Mouse (Mus musculus) kidney, postnatal 0 days (tissue): Measurements from ENCODE around the gene Igf2bp3. TPM values are rescaled to one million over a fixed set of nuclear protein-coding genes. Genes with fewer than 3 reads are reported as not detected.

Experiments used
- ATAC-seq: fragments of 200-750 bp; cut with Nextera tagmentation; replicated peaks from 2 replicates; pipeline ENCODE4 v1.8.0; 2017; ENCODE audit warnings: low read depth, moderate number of reproducible peaks, moderate TSS enrichment, moderate library complexity; ENCODE audit not compliant: low FRiP score
- DNase-seq: peaks from one replicate; pipeline ENCODE4 v3.0.0-alpha.2; 2016; ENCODE audit warnings: low spot score
- H3K27ac ChIP-seq: fragments of 300-500 bp; sonication (generic); 2 replicates; pipeline ENCODE4 v1.5.1; 2014; ENCODE audit warnings: mild to moderate bottlenecking
- H3K27me3 ChIP-seq: fragments of 300-500 bp; sonication (generic); 2 replicates; pipeline ENCODE4 v1.6.1; 2014; ENCODE audit warnings: low read length, mixed read lengths; ENCODE audit not compliant: insufficient read depth
- H3K36me3 ChIP-seq: fragments of 300-500 bp; sonication (generic); 2 replicates; pipeline ENCODE4 v1.6.1; 2014; ENCODE audit warnings: low read length, mixed read lengths; ENCODE audit not compliant: insufficient read depth
- H3K4me1 ChIP-seq: fragments of 300-500 bp; sonication (generic); replicated peaks from 2 replicates; pipeline ENCODE4 v1.6.1; 2014; ENCODE audit warnings: antibody characterized with exemption, low read length, mixed read lengths; ENCODE audit not compliant: insufficient read depth
- H3K4me2 ChIP-seq: fragments of 300-500 bp; sonication (generic); 2 replicates; pipeline ENCODE4 v1.6.1; 2014; ENCODE audit warnings: mild to moderate bottlenecking, low read length, moderate library complexity, mixed read lengths
- H3K4me3 ChIP-seq: fragments of 300-500 bp; sonication (generic); replicated peaks from 2 replicates; pipeline ENCODE4 v1.5.1; 2014; ENCODE audit warnings: low read depth, low read length
- H3K9ac ChIP-seq: fragments of 300-500 bp; sonication (generic); 2 replicates; pipeline ENCODE4 v1.6.1; 2014; ENCODE audit warnings: low read depth, low read length
- H3K9me3 ChIP-seq: fragments of 300-500 bp; sonication (generic); replicated peaks from 2 replicates; pipeline ENCODE4 v1.6.1; 2016; ENCODE audit warnings: low read length, inconsistent platforms, mixed read lengths
- CTCF ChIP-seq: IDR thresholded peaks from 2 replicates; pipeline ENCODE4 v1.5.1; 2016; ENCODE audit warnings: antibody characterized with exemption, low read depth, mild to moderate bottlenecking, moderate library complexity
- WGBS: fragments of 180-500 bp; shearing (Covaris S2); extraction: QIAGEN DNeasy Blood & Tissue Kit; methylation state at CpG from one replicate; pipeline ENCODE4 v1.1.7; 2014; 5-methylcytosine and 5-hydroxymethylcytosine counted together
- polyA plus RNA-seq: library from polyadenylated mRNA; unstranded; fragments of >200 nt; fragmentation: Nextera tagmentation; extraction: Ambion mirVana; gene quantifications from 2 replicates; pipeline ENCODE4 v1.2.1, GENCODE M21; 2015

The Igf2bp3 gene
- polyA plus RNA-seq, 1 experiment from 2014 or later = 20.6 TPM

DNA sequence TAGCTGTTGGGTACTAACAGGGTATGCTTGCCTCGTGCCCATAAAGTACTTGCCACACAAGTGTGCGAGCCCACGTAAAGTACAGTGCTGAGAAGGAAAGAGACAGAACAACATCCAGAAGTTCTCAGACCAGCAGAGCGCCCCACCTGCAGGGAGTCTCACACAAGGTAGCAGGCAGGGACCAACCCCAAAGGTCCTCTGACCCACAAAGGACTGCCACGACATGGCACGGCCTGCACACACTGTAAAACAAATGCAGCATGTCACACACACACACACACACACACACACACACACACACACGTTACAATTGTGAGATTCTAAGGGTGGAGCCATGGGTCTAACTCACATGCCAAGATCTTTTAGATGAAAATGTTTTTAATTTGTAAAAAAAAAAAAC, 66.4 kb downstream of the Igf2bp3 start:
- H3K27ac ChIP-seq = peak overlapping the region; percentile 86
- H3K4me3 ChIP-seq = no peak overlapping the region
- no peak overlapping the region for H3K4me2 ChIP-seq
- ATAC-seq (no peak; the same call in 1 of the 2 replicates), DNase-seq (no peak)
- H3K36me3 ChIP-seq = no peaks in the 10 kb centered on the region
- H3K27me3 ChIP-seq = no peaks in the 10 kb centered on the region
- 50% methylated on average over 7 of the region's 7 CpGs for WGBS
- H3K9ac ChIP-seq = no peak overlapping the region
- TF ChIP-seq CTCF = no peak
- H3K9me3 ChIP-seq = no peaks in the 10 kb centered on the region
- H3K4me1 ChIP-seq = no peaks in the 10 kb centered on the region; the same call in 1 of the 2 replicates

DNA sequence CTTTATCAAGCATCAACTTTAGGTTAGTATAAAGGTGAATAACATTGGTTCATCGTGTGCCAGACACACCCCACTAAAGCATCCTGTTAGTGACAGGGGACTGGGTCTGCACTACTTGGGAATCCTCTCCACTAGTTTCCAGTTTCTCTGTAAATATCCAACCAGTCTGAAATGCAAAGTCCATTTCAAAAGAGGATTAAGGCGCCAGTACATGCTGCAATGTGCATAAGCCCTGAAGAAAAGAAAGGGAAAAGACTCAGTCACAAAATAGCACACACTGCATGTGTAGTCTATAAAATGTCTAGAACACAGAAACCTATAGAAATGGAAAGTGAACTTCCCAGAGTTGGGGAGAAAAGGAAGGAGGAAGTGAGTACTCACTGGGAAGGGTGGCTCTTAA, 68.3 kb downstream of the Igf2bp3 start:
- Histone ChIP-seq H3K4me1 (no peaks in the 10 kb centered on the region; the same call in 1 of the 2 replicates), H3K27me3 (no peaks in the 10 kb centered on the region), H3K4me2 (no peak overlapping the region), H3K9me3 (no peaks in the 10 kb centered on the region), H3K27ac (no peak overlapping the region), H3K4me3 (no peak overlapping the region), H3K9ac (no peak overlapping the region), H3K36me3 (no peaks in the 10 kb centered on the region)
- DNase-seq (no peak), ATAC-seq (peak; percentile 40; the same call in 1 of the 2 replicates)
- no peak for TF ChIP-seq CTCF
- 65% methylated on average over 2 of the region's 2 CpGs for WGBS

DNA sequence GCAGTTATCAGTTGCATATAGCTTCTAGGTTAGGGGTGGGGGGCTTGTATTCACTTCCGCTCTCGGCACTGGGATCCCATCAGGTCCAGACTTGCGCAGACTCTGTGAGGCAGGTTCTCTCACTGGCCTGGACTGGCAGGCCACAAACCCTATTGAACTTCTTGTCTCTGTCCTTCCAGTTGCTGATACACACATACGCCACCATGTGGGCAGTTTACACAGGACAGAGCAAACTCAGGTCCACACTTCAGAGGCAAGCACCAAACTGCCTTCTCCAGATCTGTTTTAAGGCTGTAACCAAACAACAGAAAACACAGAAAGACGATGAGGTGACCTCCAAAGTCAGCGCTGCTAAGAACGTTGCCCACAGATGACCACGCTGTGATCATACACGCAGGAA, 72.3 kb downstream of the Igf2bp3 start:
- 86% methylated on average over 9 of the region's 9 CpGs for WGBS
- Histone ChIP-seq H3K4me1 (no peaks in the 10 kb centered on the region), H3K36me3 (no peaks in the 10 kb centered on the region), H3K27me3 (no peaks in the 10 kb centered on the region), H3K9ac (no peak overlapping the region), H3K27ac (no peak overlapping the region), H3K9me3 (no peaks in the 10 kb centered on the region), H3K4me3 (no peak overlapping the region), H3K4me2 (no peak overlapping the region)
- no peak for DNase-seq
- TF ChIP-seq CTCF = peak; percentile 59; the same call in 1 of the 2 replicates
- ATAC-seq = no peak

DNA sequence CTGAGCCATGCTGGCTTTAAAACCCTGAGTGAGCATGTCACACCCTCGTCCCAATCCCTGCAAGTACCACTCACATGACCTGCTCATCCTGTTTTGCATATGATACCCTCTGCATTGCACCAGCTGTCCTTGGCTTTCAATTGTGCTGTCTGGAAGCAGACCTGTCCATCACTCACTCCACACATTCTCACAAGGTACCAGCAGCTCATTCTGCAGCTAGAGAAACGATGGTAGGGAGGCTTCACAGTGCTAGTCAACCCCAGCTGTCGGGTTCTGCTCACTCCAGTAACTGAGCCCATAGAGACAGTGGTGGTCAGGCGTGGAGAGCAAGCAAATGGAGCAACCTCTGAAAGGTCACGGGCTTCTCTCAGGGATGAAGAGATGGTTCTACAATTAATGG, 73.6 kb downstream of the Igf2bp3 start:
- H3K9me3 ChIP-seq = no peaks in the 10 kb centered on the region
- H3K27me3 ChIP-seq = no peaks in the 10 kb centered on the region
- no peak overlapping the region for H3K9ac ChIP-seq
- no peak for ATAC-seq
- no peaks in the 10 kb centered on the region for H3K4me1 ChIP-seq
- WGBS = 61% methylated on average over 5 of the region's 5 CpGs
- no peak for TF ChIP-seq CTCF
- H3K4me2 ChIP-seq = no peak overlapping the region
- no peak overlapping the region for H3K27ac ChIP-seq
- no peaks in the 10 kb centered on the region for H3K36me3 ChIP-seq
- DNase-seq = no peak
- H3K4me3 ChIP-seq = no peak overlapping the region

DNA sequence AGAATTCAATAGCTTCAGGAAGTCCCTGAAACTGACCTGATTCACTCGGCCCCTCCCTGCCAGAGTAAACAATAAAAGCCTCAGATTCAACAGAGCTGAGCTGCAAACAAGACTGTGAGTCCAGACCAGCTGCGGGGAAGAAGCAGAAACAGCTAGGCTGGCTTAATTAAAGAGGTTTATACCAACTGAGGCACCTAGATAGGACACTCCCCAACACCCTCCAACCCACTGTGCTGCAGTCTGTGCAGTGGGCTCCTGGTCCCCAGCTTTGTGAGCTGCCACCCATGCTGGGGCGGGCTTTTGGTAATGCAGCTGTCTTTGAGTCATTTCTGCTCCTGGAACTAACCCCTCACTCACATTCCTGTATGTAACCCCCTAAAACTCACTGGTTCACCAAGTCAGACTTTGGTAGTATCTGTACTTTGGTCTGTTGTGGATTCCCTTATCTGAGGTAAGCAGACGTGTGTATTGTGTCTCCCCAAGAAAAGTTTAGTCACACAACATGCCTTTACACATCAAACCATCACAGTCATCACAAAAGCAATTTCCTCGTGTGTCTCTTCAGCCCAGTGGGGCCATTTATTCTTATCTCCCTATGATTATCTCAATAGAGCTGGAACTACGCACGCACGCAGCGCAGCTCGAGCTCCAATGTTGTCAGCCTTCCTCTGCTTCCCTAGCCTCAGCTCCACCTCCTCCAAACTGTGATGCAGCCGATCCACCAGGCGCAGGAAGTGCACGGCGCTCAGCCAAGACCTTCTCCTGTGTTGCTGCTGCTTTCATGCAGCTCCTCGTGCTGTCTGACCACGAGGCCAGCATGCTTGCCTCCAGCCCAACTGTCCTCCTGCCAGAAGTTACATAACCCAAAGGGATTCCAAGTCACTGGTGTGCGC, 76.4 kb downstream of the Igf2bp3 start:
- H3K36me3 ChIP-seq = no peaks in the 10 kb centered on the region
- DNase-seq = no peak
- ATAC-seq = no peak
- H3K27me3 ChIP-seq = no peaks in the 10 kb centered on the region
- H3K4me3 ChIP-seq = no peak overlapping the region
- H3K4me1 ChIP-seq = no peaks in the 10 kb centered on the region
- WGBS = 79% methylated on average over 17 of the region's 17 CpGs
- no peak for TF ChIP-seq CTCF
- H3K9me3 ChIP-seq = no peaks in the 10 kb centered on the region
- H3K27ac ChIP-seq = no peak overlapping the region
- no peak overlapping the region for H3K4me2 ChIP-seq
- H3K9ac ChIP-seq = no peak overlapping the region

DNA sequence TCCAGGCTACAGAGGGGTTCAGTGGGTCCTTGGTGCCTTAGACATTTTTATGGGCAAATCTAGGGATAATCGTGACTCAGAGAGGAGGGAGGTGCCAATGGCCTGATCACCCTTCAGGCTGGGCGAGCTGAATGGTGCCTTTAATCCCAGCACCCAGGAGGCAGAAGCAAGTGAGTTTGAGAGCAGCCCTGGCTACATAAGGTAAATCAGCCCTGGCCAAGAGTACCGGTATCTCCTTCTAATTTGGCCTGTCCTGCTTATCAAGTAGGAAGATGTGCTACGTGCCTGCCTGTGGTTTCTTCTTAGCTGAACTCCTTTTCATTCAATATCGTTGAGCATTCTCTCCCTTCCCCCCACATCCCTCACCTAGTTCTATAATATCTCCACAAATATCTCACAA, 78.0 kb downstream of the Igf2bp3 start:
- no peak for TF ChIP-seq CTCF
- no peaks in the 10 kb centered on the region for H3K4me1 ChIP-seq
- no peak for DNase-seq
- no peaks in the 10 kb centered on the region for H3K9me3 ChIP-seq
- no peak for ATAC-seq
- H3K4me2 ChIP-seq = no peak overlapping the region
- no peaks in the 10 kb centered on the region for H3K36me3 ChIP-seq
- H3K27me3 ChIP-seq = no peaks in the 10 kb centered on the region
- no peak overlapping the region for H3K27ac ChIP-seq
- no peak overlapping the region for H3K9ac ChIP-seq
- 76% methylated on average over 5 of the region's 5 CpGs for WGBS
- no peak overlapping the region for H3K4me3 ChIP-seq
